Mouse (Mus musculus): ENCODE measurements at regions not wholly inside any gene's neighbourhood (a gene's known extent, or its start where the extent isn't known, plus 50 kb on each side); places are given as distances from the start of the nearest gene placed in this dataset.

DNA sequence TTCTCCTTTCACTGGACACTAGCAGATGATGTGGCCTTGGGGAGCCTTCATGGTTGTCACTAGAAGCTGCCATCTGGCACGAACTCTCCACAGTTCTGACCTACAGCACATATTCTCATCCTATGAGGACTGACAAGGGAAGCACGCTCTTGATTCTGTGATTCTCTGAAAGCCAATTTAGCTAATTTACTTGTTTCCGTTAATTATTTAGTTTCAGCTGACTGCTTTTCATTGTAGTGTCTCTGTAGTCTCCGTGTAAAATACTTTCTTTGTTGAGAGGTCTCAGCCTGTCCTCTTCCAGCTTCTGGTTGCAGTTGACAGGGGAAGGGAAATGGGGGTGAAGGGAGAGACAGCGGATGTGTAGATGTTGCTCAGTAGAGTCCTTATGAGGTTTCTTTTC lies 102.9 kb upstream of the Sp4 start:
- DNase-seq, result no peak

DNA sequence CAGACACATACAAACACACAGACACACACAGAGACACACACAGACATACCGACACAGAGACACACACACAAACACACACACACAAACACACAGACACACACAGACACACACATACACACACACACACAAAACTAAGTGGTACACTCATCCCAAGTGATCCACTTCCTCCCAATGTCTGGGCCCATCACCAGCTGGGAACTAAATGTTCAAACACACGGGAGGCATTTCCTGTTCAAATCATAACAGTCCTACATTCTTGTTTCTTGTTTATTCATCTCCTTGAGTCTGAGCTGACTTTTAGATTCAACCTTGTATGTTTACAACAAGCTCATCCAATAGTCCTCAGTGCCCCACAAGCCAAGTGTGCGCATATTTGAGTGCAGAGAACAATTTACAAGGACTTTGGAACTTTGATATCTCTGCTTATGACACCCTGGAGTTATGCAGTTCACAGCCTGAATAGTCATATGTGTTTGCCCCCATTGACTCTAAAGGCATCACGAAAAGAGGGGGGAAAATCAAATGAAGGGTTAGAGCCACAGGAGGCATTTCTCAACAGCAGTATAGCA lies 102.4 kb upstream of the Sp4 start:
- no peak for DNase-seq

DNA sequence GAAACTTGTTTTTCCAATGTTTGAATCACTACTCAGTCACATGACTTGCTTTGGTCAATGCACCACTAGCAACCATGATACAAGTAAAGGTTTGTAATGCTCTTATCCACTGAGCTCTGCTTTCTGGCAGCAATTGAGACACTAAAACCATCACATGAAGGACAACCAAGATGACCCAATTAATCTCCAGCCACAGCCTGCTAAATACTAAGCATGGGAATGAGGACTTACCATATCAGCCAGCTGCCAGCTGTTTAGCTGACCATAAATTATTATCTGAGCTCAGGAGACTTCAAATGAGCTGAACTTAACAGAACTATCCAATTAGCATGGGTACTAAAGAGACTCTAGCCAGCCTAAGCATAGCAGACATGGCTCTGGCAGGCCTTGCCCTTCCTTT lies 100.1 kb upstream of the Sp4 start:
- no peak for DNase-seq

DNA sequence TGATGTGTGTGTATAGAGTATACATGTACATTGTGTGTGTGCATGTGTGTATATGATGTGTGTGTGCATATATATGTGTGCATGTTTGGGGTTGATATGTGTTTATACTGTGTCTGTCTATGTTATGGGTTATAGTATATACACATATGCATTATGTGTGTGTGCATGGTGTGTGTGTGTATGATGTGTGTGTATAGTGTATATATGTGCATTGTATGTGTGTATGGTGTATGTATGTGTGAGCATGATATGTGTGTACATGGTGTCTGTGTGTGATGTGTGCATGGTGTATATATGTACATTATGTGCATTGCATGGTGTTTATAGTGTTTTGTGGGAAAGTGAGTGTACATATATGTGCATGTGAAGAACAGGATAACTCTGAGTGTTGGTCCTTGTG lies 90.4 kb upstream of the Sp4 start:
- DNase-seq, result no peak

DNA sequence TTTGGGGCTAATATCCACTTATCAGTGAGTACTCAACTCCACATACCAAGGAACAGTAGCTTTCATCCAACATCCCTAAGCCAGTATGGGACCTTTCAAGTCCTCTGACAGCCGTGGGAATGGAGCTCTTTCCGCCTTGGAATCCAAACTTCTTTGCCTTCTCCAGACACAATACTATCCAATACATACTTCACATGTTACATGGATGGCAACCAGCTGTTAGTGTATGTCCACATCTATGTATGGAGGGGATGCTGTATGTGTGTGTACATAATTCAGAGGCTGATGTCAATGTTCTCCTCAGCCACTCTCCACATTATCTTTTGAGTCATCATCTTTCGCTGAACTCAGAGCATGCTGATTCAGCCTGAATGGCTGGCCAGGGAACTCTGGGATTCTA lies 79.8 kb upstream of the Sp4 start:
- DNase-seq, result no peak

DNA sequence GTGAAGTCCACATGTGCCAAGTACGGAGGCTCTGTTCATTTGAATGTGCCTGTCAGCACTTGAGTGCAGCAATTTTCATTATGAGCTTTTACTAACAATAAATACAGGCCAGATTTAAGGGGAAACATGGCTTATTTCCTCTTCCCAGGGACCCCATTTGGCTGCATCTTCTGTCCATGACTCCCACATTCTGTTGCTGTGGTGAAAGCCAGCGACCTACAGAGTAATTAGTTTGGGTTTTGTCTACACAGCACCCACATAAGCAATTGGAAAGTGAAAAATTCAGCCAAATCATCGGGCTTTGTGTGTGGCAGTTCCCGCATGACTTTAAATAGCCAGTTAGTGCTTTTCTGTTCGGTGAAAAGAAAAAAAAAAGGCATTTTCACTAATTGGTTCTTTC lies 76.7 kb upstream of the Sp4 start:
- DNase-seq, result no peak

DNA sequence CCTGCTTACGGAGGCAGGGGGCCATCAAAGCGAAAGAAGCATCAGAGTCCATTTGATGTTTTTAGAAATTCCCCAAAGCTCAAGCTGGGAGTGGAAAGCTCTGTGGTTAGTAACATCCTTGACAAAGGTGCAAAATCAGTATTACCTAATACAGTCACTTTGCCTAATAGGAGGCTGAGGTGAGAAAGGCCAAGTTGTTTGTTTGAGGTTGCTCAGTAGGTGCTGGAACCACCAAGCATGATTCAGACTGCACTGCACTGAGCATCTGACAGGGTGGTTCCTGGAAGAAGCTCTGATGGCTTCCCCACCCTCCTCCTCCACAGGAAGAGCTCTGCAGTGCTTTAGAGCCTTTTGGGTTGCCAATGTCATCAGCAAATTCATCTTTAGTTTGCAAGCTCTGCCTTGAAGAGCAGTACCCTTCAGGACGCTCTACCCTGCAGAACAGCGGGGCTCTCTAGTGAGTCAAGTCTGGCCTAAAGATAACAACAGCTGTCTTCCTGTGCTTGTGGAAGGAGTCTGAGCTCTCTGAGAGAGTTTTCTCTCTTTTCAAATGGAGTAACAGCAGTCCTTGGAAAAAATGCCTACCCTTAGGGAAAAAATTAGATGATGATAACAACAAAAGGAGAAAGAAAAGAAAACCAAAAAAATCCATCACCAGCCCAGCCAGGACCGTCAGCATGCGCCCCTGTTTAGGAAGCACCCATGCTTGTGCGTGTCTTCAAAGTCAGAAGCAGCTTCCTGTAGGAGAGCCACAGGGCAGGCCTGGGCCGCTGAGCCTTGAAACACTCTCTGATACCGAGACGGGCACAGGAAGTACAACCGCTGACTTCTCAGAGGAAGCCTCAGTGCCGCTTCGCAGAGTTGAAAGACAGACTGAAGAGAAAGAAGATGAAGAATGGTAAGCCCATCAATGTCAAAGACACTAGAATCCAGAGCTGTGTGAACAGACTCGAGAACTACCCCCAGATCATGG lies 75.6 kb upstream of the Sp4 start:
- no peak for DNase-seq

DNA sequence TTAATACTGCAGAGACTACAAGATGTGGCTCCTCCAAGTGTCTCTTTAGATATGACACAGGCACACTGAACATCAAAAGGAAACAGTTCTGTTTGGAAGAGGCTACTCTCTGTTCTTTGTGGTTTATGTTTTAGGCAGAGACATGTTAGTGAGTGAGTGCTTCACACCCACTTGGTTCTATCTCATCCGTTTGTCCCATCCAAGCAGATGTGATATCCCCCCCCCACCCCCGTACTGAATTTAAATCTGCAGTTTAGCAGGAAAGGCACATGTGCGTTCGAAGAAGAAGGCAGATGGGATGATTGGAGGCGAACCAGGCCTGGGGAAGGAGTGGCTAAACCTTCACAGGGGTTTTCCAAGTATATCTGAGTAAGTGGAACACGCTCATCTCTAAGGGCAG lies 72.0 kb upstream of the Sp4 start:
- DNase-seq, result no peak

DNA sequence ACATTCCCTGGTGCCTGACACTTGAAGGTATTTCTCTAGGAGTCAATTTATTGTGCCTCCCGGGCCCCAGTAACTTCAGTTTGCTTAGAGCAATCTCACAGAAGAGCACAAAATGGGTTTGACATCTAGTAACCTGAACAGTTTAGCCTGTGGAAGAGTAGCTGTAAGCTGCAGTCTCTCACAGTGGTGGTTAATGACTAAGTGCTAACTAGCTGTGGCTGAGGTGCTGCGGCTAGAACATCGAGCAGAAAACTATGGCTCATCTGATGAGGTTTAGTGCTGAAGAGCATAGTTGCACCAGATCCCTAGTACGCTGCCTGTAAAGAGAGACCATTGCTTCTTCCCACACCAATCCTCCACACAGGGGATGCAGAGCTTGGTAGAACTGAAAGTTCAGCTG lies 70.7 kb upstream of the Sp4 start:
- no peak for DNase-seq

DNA sequence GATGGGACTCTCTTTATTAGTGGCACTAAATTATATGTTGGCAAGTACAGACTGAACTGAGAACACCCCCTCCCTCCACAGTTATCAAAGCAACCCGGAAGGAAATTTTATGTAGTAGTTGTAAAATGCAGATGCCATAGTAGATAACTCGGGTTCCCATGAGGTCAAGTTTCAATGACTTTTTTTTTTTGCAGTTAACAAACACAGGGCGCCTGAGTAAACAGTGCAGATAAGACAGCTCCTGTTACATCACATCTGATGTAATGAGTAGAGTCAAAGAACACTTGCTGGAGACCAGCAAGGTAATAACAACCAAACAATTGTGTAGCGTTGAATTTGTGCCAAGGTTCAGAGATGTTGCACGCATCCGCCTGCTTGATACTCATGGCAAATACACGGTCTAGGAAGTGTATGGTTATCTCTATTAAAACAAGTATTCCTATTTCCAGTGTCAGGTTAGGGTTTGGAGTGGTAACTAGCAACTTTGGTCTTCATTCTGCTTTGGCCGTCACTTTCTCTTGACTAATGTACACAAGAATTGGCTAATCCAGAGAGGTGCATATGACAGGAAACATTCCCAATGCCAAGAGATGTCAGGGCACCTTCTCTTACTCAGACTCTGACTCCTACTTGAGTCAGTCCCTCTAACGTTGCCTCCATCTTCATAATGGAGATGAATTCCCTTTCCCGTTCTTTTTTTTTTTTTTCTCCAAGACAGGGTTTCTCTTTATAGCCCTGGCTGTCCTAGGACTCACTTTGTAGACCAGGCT lies 66.3 kb upstream of the Sp4 start:
- DNase-seq, result no peak

DNA sequence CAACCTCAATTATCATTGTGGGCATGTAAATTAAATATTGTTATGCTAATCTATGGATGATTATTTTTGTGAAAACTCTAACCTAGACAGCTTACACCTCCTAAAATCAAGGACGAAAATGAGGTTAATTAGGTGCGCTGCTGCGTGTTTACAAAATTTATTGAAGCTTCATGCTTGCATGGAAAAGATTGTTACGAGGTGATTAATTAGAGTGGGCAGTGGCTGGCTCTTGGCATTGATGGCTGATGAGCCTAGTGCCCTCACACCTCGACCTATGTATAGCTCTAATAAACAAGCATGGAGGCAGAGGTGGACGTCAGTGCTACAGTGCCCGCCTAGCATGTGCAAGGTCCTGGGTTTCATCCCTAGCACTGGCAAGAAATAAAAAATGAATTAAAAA lies 51.6 kb upstream of the Sp4 start:
- no peak for DNase-seq

DNA sequence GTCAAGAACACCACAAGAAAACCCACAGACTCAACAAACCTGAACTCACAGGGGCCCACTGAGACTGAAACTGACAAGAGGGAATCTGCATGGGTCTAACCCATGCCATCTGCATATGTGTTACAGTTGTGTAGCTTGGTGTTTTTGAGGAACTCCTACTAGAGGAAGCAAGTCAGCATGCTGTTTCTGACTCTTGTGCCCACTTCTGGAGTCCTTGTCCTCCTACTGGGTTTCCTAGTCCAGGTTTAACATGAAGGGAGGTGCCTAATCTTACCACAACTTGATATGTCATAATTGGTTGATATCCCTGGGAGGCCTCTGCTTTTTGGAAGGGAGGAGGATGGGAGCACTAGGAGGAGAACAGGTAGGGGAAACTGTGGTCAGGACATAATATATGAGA lies 50.2 kb upstream of the Sp4 start:
- no peak for DNase-seq

Measured in cerebellum, adult 9-11 months (tissue).